Mouse (Mus musculus) gastrocnemius, postnatal 14 days (tissue): Measurements from ENCODE around the gene Iffo1. TPM values are rescaled to one million over a fixed set of nuclear protein-coding genes. Genes with fewer than 3 reads are reported as not detected.

Experiments used
- DNase-seq: peaks from one replicate; pipeline ENCODE4 v3.0.0; 2021; ENCODE audit warnings: mixed read lengths
- intact Hi-C: fragments of 180-260 bp; cut with DNase I; formaldehyde crosslinking; loops from one replicate; pipeline ENCODE4 v1.15.1; 2025; ENCODE audit warnings: low total_unique reads
- microRNA-seq, 2 experiments: library from miRNA; unstranded; fragments of <30 nt; microRNA quantifications; one replicate each; pipeline ENCODE4 v1.2.0; 2021
- total RNA-seq, 2 experiments: library from RNA; stranded (reverse); gene quantifications; 2 replicates each; pipeline ENCODE4 v1.2.3; 2021

The Iffo1 gene
- total RNA-seq, 2 experiments from 2014 or later, result 24.0 to 28.7 TPM

DNA sequence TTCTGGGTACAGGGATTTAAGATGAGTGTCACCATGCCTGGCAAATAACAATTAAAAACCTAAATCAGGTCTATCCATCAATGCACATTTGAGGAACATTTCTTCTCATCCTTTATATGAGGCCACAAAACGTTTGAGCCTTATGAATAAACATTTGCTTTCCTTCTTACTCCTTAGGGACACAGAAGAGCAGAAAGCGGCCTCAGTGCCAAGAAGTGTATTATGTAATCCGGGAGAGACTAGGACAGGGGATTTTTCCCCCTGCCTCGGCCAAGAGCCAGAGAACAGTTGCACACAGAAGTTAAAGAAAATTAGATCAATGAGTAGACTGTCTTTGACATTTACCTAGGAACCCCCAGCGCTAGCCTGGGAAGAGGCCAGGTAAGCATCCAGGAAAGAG is 37.1 kb downstream of the Iffo1 start:
- intact Hi-C loops, result no loop called here
- DNase-seq, result no peak

DNA sequence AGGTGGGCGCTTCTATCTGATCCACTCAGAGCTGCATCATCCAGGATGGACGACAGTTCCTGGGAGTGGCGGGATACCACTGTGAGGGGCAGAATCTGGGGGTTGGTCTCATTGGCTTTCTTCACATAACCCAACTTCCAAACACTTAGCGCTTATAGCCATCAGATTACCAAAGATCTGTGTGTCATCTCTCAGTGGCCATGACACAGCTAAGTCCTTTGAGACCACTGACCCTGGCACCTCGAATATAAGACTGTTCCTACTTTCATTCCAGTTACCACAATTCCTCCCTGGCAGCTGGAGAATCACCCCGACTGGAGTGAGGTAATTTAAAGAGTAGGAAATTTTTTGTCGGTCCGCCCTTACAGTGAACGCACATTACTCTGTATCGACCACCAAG is 41.2 kb downstream of the Iffo1 start:
- intact Hi-C loops, result no loop called here
- no peak for DNase-seq

DNA sequence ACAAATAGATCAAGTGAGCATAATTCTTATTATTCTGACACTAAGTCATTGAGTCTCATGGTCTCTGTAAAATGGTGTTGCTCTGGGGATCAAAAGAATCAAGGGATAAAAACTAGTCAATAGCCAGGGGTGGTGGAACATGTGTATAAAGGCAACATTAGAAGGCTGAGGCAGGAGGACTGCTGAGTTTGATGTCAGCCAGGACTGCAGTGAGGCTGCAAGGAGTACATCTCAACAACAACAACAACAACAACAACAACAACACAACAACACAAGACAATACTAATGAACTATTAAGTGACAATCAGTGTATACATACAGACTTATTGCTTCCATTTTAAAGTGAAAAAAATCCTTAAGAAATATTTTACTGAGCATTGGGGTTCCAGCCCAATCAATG is 45.8 kb downstream of the Iffo1 start:
- intact Hi-C loops, result no loop called here
- no peak for DNase-seq

DNA sequence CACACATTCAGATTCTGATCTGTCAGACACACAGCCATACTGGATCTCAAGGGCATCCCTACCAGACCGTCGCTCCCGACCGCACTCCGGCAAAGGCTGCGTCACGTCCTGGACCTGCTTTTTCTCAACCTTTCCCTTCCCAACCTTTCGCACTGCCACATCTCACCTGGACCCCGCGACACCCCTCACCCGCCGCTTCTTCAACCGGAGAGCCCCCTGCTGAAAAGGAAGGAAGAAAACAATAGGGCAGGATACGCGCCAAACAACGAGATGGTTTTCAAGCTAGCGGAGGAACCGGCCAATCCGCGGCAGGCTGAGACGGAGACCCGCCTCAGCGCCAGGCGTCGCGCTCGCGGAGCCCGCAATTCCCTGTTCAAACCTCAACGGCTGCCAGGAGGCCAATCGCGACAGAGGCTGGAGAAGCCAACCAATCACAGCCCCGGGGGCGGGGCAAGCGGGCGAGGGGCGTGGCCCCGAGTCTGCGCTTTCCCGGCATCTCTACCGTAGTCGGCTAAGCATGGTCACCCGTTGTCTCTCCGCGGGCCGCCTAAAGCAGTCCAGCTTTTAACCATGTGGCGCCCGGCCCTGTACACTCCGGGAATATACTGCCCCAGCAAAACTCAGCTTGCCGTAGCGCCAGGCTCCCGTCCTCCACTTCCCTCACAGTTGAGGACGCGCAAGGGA is 46.4 kb downstream of the Iffo1 start, which contains the start of the genes Ncapd2 and Mrpl51:
TSS of gene Ncapd2 (minus strand) at position 370 of the 684 bp plus-strand sequence.
TSS of gene Mrpl51 (plus strand) at position 470 of the 684 bp plus-strand sequence.
- intact Hi-C loops, result no loop called here
- DNase-seq, result peak; percentile 98

DNA sequence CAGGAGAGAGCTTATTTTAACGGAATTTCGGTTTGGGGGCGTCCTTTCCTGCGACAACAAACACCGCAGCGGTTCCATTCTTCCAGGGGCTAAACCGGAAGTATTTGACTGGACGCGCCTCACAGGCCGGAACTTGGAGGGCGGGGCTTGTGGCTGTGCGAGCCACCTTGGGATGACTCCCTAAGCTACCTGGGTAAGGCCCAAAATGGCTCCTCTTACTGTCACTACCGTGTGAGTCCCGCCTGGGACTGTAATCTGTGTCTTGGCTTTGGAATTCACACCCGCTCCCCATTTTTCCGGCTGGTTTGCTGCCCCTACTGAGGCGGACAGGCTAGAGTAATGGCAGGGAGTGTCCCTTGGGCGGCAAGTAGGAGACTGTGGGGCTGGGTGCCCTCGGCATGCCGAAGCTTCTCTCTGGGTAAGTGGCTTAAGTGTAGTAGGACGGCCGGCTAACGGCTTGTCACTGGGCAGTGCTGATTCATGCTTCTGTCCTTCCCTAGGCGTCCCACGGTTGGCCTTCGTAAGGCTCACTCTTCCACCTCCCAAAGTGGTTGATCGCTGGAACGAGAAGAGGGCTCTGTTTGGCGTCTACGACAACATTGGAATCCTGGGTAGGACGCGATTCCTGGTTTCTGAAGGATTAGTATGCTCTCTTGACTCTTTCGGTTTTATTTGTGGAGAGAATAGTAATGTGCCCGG is 47.1 kb downstream of the Iffo1 start:
- intact Hi-C loops, result no loop called here
- peak; percentile 93 for DNase-seq

DNA sequence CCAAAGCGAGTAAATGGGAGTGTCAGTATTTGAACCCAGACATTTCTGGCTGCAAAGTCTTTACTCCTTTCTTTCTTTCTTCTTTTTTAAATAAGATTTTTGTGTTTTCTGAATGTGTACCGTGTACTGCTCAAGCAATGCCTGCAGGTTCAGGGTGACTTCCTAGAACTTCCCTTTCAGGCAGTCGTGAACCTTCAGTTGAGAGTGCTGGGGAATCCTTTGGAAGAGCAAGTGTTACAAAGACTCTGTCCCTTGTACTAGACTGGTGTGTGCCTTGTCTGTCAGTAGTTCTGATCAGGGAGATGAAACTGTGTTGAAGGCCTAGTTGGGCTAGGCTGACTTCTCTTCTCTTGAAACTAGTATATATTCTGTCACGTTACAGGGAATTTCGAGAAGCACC is 47.8 kb downstream of the Iffo1 start:
- DNase-seq, result no peak

DNA sequence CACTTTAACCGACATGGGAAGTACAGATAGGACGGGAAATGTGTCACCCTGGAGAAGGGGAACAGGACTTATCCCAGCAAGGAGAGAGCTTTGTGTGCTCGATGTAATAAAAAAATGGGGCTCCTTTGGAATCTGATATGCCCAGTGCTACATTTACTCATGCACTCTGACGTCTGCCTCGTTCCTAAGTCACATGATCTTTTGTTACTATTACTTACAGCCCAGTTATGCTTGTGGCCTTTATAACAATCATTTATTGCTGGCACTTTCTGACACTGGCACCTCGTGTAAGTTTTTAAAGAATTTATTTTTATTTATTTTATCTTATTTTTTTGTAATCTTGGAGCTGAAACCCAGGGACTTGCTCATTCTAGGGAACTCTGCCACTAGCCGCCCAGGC is 48.3 kb downstream of the Iffo1 start:
- DNase-seq, result no peak
- intact Hi-C loops, result no loop called here

More for the DNA sequence above, 47.8 kb downstream of the Iffo1 start:
- intact Hi-C loops, result no loop called here

DNA sequence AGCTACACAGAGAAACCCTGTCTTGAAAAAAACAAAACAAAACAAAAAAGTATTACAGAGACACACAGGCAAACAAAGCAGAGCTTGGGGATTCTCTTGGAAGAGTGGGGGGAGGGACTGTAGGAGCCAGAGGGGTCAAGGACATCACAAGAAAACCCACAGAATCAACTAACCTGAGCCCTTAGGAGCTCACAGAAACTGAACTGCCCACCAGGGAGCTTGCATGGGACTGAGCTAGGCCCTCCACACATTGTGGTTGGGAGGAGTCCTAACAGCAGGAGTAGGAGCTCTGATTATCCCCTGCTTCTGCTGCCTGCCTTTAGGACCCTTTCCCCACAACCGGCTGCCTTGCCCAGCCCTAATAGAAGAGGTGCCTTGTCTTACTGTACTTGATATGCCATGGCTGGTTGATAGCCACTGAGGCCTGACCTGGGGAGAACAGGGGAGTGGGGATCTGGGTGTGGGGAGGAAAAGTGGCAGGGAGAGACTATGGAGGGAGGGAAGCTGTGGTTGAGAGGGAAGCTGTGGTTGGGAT is 50.6 kb downstream of the Iffo1 start:
- intact Hi-C loops, result no loop called here
- DNase-seq, result no peak

DNA sequence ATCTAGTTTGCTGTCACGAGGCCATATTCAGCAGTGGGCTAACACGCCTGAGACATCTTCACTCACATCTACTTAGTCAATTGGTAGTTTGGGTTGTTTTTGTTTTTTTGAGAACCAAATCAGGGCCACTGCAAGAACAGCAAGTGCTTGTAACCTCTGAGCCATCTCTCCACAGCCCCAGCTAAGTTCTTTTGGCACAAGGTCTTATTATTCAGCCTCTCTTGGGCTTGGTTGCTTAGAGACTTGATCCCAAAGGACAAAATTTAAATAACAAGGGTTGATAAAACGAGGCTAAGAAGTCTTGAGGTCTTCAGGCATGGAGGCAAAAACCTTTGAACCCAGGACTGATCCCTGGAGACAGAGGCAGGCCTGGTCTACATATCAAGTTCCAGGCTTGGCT is 51.3 kb downstream of the Iffo1 start:
- DNase-seq, result no peak
- intact Hi-C loops, result no loop called here

DNA sequence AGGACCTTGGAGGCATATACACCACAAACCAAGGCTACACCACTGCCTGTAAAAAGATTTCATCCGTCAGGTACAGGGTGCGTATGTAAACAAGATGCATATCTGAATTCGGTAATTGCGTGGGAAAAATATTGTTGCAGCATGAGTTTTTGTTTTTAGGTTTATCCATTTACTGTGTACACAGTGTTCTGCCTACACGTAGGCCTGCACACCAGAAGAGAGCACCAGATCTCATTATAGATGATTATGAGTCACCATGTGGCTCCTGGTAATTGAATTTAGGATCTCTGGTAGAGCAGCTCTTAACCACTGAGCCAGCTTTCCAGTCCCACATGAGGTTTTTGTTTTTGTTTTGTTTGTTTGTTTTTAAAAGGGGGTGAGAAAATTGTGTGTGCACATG is 52.1 kb downstream of the Iffo1 start:
- intact Hi-C loops, result no loop called here
- no peak for DNase-seq

DNA sequence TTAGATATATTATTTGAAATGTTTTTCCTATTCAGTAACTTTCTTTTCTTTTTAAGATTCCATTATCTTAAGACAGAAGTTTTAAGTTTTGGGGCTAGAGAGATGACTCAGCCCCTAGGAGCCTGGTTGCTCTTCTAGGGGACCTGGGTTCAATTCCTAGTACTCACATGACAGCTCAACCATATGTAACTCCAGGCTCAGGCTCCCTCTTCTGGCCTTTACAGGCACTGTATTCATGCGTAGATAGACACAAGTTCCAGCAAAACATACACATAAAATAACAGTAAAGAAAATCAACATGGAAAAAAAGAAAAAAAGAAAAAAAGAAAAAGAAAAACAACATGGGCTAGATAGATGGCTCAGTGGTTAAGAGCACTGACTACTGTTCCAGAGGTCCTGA is 65.4 kb downstream of the Iffo1 start:
- intact Hi-C loops, result loop anchor here (10.0 kb wide), 1 partner anchor 154 kb away; no protein-coding TSS in a partner anchor
- no peak for DNase-seq

Small RNA genes within 50 kb of the gene (microRNA-seq; reads per million reads assigned to microRNA genes)
- gene Mir3098, result 0 to 1.0 reads per million in 2 experiments
- 0 to 0.32 reads per million in 2 experiments for gene Mir7045

Other genes with a start within 250 kb of the Iffo1 start
- gene Lag3, start 233.5 kb upstream of the Iffo1 start, total RNA-seq, result under 1 TPM; 0.43 to 0.62 TPM
- 100 to 1,000 TPM; 225 to 266 TPM for gene Ptms, start 225.1 kb upstream of the Iffo1 start, total RNA-seq
- gene Mlf2, start 213.9 kb upstream of the Iffo1 start, total RNA-seq, result 100 to 1,000 TPM; 250 to 257 TPM
- 100 to 1,000 TPM in 1 of 2 experiments, 10 to 100 TPM in 1; 99.1 to 100 TPM for gene Cops7a, start 179.7 kb upstream of the Iffo1 start, total RNA-seq
- gene Pianp, start 148.5 kb upstream of the Iffo1 start, total RNA-seq, result under 1 TPM; 0.16 to 0.72 TPM
- gene Zfp384, start 136.1 kb upstream of the Iffo1 start, total RNA-seq, result 10 to 100 TPM; 20.1 to 20.7 TPM
- gene Ing4, start 105.5 kb upstream of the Iffo1 start, total RNA-seq, result 10 to 100 TPM; 29.6 TPM
- gene Acrbp, start 95.6 kb upstream of the Iffo1 start, total RNA-seq, result 1 to 10 TPM; 1.4 to 2.5 TPM
- under 1 TPM in 1 of 2 experiments, not detected in 1; 0.24 TPM for gene Lpar5, start 77.3 kb upstream of the Iffo1 start, total RNA-seq
- 10 to 100 TPM; 75.1 to 84.3 TPM for gene Chd4, start 49.3 kb upstream of the Iffo1 start, total RNA-seq
- 10 to 100 TPM; 16.0 to 20.4 TPM for gene Nop2, start 13.3 kb upstream of the Iffo1 start, total RNA-seq
- over 10,000 TPM in 1 of 2 experiments, 1,000 to 10,000 TPM in 1; 9,479 to 10,041 TPM for gene Gapdh, start 21.2 kb downstream of the Iffo1 start, total RNA-seq
- gene Ncapd2, start 46.5 kb downstream of the Iffo1 start, total RNA-seq, result 10 to 100 TPM; 18.4 to 18.7 TPM
- gene Mrpl51, start 46.6 kb downstream of the Iffo1 start, total RNA-seq, result 100 to 1,000 TPM; 214 to 227 TPM
- gene Vamp1, start 70.3 kb downstream of the Iffo1 start, total RNA-seq, result 10 to 100 TPM; 10.7 to 11.3 TPM
- 1 to 10 TPM; 2.2 to 2.3 TPM for gene Tapbpl, start 86.6 kb downstream of the Iffo1 start, total RNA-seq
- gene Cd27, start 91.8 kb downstream of the Iffo1 start, total RNA-seq, result under 1 TPM in 1 of 2 experiments, not detected in 1; 0.16 TPM
- not detected for gene Tuba3a, start 140.8 kb downstream of the Iffo1 start, total RNA-seq
- 10 to 100 TPM; 24.8 to 26.3 TPM for gene Ltbr, start 168.6 kb downstream of the Iffo1 start, total RNA-seq
- gene Scnn1a, start 175.4 kb downstream of the Iffo1 start, total RNA-seq, result under 1 TPM; 0.22 to 0.27 TPM
- 10 to 100 TPM; 42.1 to 42.3 TPM for gene Tnfrsf1a, start 204.1 kb downstream of the Iffo1 start, total RNA-seq
- not detected for gene Plekhg6, start 235.6 kb downstream of the Iffo1 start, total RNA-seq